Mouse (Mus musculus) forebrain, embryonic 11.5 days (tissue): Measurements from ENCODE around the gene Pcolce. TPM values are rescaled to one million over a fixed set of nuclear protein-coding genes. Genes with fewer than 3 reads are reported as not detected.

Experiments used
- ATAC-seq: fragments of 200-750 bp; cut with Nextera tagmentation; replicated peaks from 2 replicates; pipeline ENCODE4 v1.8.0; 2017; ENCODE audit warnings: moderate TSS enrichment; ENCODE audit not compliant: low FRiP score
- DNase-seq: peaks from one replicate; pipeline ENCODE4 v3.0.0-alpha.2; 2017; ENCODE audit warnings: low spot score
- H3K27ac ChIP-seq: fragments of 300-500 bp; sonication (generic); 2 replicates; pipeline ENCODE4 v1.5.1; 2014; ENCODE audit warnings: low read depth, low read length
- H3K27me3 ChIP-seq: fragments of 300-500 bp; sonication (generic); 2 replicates; pipeline ENCODE4 v1.6.1; 2014; ENCODE audit warnings: mild to moderate bottlenecking, low read length, mixed read lengths; ENCODE audit not compliant: control insufficient read depth, insufficient read depth
- H3K36me3 ChIP-seq: fragments of 300-500 bp; sonication (generic); 2 replicates; pipeline ENCODE4 v1.6.1; 2014; ENCODE audit warnings: mild to moderate bottlenecking, low read length, moderate library complexity, mixed read lengths; ENCODE audit not compliant: control insufficient read depth, insufficient read depth
- H3K4me1 ChIP-seq: fragments of 300-500 bp; sonication (generic); replicated peaks from 2 replicates; pipeline ENCODE4 v1.6.1; 2014; ENCODE audit warnings: low read length, mixed read lengths; ENCODE audit not compliant: control insufficient read depth, insufficient read depth
- H3K4me2 ChIP-seq: fragments of 300-500 bp; sonication (generic); 2 replicates; pipeline ENCODE4 v1.6.1; 2014; ENCODE audit warnings: low read depth, mild to moderate bottlenecking, low read length, moderate library complexity, mixed read lengths; ENCODE audit not compliant: severe bottlenecking
- H3K4me3 ChIP-seq: fragments of 300-500 bp; sonication (generic); 2 replicates; pipeline ENCODE4 v1.5.1; 2014; ENCODE audit warnings: low read depth, low read length
- H3K9ac ChIP-seq: fragments of 300-500 bp; sonication (generic); 2 replicates; pipeline ENCODE4 v1.6.1; 2014; ENCODE audit warnings: low read length
- H3K9me3 ChIP-seq: fragments of 300-500 bp; sonication (generic); 2 replicates; pipeline ENCODE4 v1.6.1; 2016; ENCODE audit warnings: low read length, mixed read lengths; ENCODE audit not compliant: control insufficient read depth
- WGBS: fragments of 180-500 bp; shearing (Covaris S2); extraction: QIAGEN DNeasy Blood & Tissue Kit; methylation state at CpG from one replicate; pipeline ENCODE4 v1.1.7; 2014; 5-methylcytosine and 5-hydroxymethylcytosine counted together
- polyA plus RNA-seq: library from polyadenylated mRNA; unstranded; fragments of >200 nt; fragmentation: Nextera tagmentation; extraction: Ambion mirVana; gene quantifications from 2 replicates; pipeline ENCODE4 v1.2.1, GENCODE M21; 2014

Gene Pcolce
- polyA plus RNA-seq, 1 experiment from 2014 or later: 54.8 TPM

GRCm38 (mm10) chr5:137633397-137634084 lies 20.0 kb upstream of the Pcolce start:
- peaks cover 14% of the 10 kb centered on the region for H3K4me1 ChIP-seq
- 84% methylated on average over 12 of the region's 12 CpGs for WGBS
- peaks cover 3% of the 10 kb centered on the region; the same call in 1 of the 2 replicates for H3K36me3 ChIP-seq
- H3K9ac ChIP-seq: no peak overlapping the region
- DNase-seq (no peak), ATAC-seq (no peak)
- no peaks in the 10 kb centered on the region for H3K27me3 ChIP-seq
- H3K4me2 ChIP-seq: no peak overlapping the region
- no peak overlapping the region for H3K27ac ChIP-seq
- H3K9me3 ChIP-seq: no peaks in the 10 kb centered on the region
- H3K4me3 ChIP-seq: no peak overlapping the region

GRCm38 (mm10) chr5:137631591-137631990 lies 18.0 kb upstream of the Pcolce start:
- Histone ChIP-seq H3K9me3 (no peaks in the 10 kb centered on the region), H3K27me3 (no peaks in the 10 kb centered on the region), H3K4me3 (no peak overlapping the region), H3K4me1 (peaks cover 14% of the 10 kb centered on the region), H3K27ac (no peak overlapping the region), H3K9ac (no peak overlapping the region), H3K4me2 (no peak overlapping the region), H3K36me3 (peaks cover 3% of the 10 kb centered on the region; the same call in 1 of the 2 replicates)
- ATAC-seq: no peak
- DNase-seq: no peak
- 76% methylated on average over 4 of the region's 4 CpGs for WGBS

- H3K4me3 ChIP-seq: no peak overlapping the region
- DNase-seq: no peak
- H3K4me2 ChIP-seq: peak overlapping the region; percentile 86; the same call in 1 of the 2 replicates
- no peak overlapping the region for H3K27ac ChIP-seq
- H3K4me1 ChIP-seq: peaks cover 14% of the 10 kb centered on the region
- H3K27me3 ChIP-seq: no peaks in the 10 kb centered on the region
- no peak for ATAC-seq
- 82% methylated on average over 9 of the region's 9 CpGs for WGBS
- no peak overlapping the region for H3K9ac ChIP-seq
- H3K36me3 ChIP-seq: peaks cover 3% of the 10 kb centered on the region; the same call in 1 of the 2 replicates
- H3K9me3 ChIP-seq: no peaks in the 10 kb centered on the region
Observed at GRCm38 (mm10) chr5:137631171-137631570, 17.6 kb upstream of the Pcolce start.

- Histone ChIP-seq H3K9ac (0 out of 2 replicates have a peak overlapping the region, but pooled peaks have one; percentile 84), H3K4me3 (no peak overlapping the region; the same call in 1 of the 2 replicates), H3K4me1 (peaks cover 14% of the 10 kb centered on the region), H3K27ac (no peak overlapping the region), H3K36me3 (peaks cover 3% of the 10 kb centered on the region; the same call in 1 of the 2 replicates), H3K27me3 (no peaks in the 10 kb centered on the region), H3K9me3 (no peaks in the 10 kb centered on the region), H3K4me2 (peak overlapping the region; percentile 86)
- WGBS: 64% methylated on average over 3 of the region's 3 CpGs
- ATAC-seq (no peak), DNase-seq (no peak)
Observed at GRCm38 (mm10) chr5:137630602-137631001, 17.0 kb upstream of the Pcolce start.

DNA sequence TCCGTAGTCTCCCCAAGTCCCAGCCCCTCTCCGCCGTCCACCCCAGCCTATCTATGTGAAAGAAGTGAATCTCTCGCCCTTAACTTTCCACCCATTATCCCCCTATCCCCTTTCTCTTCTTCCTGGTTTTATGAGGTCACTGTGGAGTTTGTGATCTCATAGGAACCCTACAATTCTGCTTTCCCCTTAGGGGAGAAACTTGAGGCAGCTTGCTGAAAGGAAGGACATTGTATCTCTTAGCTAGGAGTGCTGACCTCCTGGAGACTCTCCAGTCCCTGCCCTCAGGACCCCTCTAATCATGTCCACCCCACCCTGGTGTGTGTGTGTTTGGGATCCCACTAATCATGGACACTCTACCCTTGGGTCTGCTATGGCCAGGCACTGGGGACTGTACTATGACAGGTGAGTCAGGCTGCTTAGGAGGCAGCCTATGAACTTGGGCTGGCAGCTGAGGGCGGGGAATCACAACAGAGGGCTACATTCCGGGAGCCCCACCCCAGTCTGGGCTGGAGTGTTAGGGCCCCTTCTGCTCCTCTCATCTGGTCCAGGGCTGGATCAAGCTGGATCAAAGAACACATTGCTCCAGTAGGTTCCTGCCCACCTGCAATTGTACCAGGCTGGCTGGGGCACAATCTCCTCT lies 16.4 kb upstream of the Pcolce start:
- Histone ChIP-seq H3K9ac (peak overlapping the region; percentile 84), H3K4me2 (peak overlapping the region; percentile 86), H3K36me3 (no peaks in the 10 kb centered on the region), H3K4me3 (peak overlapping the region; percentile 82), H3K27ac (no peak overlapping the region), H3K27me3 (no peaks in the 10 kb centered on the region), H3K9me3 (no peaks in the 10 kb centered on the region), H3K4me1 (peaks cover 14% of the 10 kb centered on the region)
- no peak for DNase-seq
- no peak for ATAC-seq
- WGBS: 29% methylated on average over 6 of the region's 6 CpGs

DNA sequence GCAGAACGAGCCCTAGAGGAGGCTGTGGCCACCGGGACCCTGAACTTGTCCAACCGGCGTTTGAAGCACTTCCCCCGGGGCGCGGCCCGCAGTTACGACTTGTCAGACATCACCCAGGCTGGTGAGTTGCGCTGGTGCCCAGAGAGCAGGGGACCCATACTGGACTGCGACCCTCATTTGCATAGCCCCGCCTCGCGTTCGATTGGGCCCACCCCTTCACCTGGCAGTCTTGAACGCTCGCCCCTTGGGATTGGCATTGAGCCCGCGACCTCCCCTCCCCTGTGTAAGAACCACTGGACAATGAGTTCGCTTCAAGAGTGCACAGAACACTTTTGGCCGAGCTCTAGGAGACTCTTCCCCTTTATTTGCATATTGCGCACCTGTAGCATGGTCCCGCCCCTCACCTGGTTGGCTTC lies 15.7 kb upstream of the Pcolce start:
- ATAC-seq: peak; percentile 53
- Histone ChIP-seq H3K9ac (peak overlapping the region; percentile 84), H3K4me1 (peaks cover 14% of the 10 kb centered on the region), H3K4me3 (peak overlapping the region; percentile 82), H3K27me3 (no peaks in the 10 kb centered on the region), H3K36me3 (no peaks in the 10 kb centered on the region), H3K27ac (peak overlapping the region; percentile 87), H3K4me2 (peak overlapping the region; percentile 86), H3K9me3 (no peaks in the 10 kb centered on the region)
- under 1% methylated on average over 22 of the region's 23 CpGs for WGBS
- DNase-seq: no peak

GRCm38 (mm10) chr5:137628498-137629305 lies 15.1 kb upstream of the Pcolce start, which contains the start of the genes Fbxo24, Lrch4 and Gm20605:
Gene Fbxo24 (minus strand): TSS chr5:137629002.
Gene Lrch4 (plus strand): TSS chr5:137629121.
Gene Gm20605 (plus strand): TSS chr5:137629175.
- peak within 1 kb of the TSS; percentile 82 for H3K4me3 ChIP-seq
- peak within 1 kb of the TSS; percentile 84 for H3K9ac ChIP-seq
- peak within 1 kb of the TSS; percentile 87 for H3K27ac ChIP-seq
- H3K36me3 ChIP-seq: no peaks in the 10 kb centered on the region
- no peaks in the 10 kb centered on the region for H3K9me3 ChIP-seq
- no peaks in the 10 kb centered on the region for H3K27me3 ChIP-seq
- ATAC-seq (peak; percentile 98), DNase-seq (peak; percentile 99)
- H3K4me1 ChIP-seq: peaks cover 14% of the 10 kb centered on the region
- H3K4me2 ChIP-seq: peak within 1 kb of the TSS; percentile 86
- under 1% methylated on average over 45 of the region's 46 CpGs for WGBS

DNA sequence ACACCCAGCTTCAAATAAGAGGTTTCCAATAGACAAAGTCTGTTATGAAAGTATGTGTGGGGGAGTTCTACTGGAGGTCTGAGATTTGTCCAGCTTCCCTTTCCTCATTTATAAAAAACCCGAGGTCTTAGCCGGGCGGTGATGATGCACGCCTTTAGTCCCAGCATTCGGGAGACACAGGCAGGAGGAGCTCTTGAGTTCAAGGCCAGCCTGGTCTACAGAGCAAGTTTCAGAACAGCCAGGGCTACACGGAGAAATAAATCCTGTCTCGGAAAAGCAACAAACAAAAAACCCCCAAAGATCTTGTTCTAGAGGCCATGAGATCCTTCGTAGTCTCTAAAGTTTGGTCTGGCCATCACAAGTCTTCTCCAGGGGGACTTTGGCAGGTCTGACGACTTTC lies 14.4 kb upstream of the Pcolce start:
- peaks cover 14% of the 10 kb centered on the region for H3K4me1 ChIP-seq
- H3K9ac ChIP-seq: peak overlapping the region; percentile 72
- no peak for ATAC-seq
- no peak for DNase-seq
- WGBS: 3% methylated on average over 9 of the region's 9 CpGs
- H3K9me3 ChIP-seq: no peaks in the 10 kb centered on the region
- peak overlapping the region; percentile 68 for H3K27ac ChIP-seq
- peak overlapping the region; percentile 78 for H3K4me2 ChIP-seq
- H3K36me3 ChIP-seq: no peaks in the 10 kb centered on the region
- H3K27me3 ChIP-seq: no peaks in the 10 kb centered on the region
- peak overlapping the region; percentile 82 for H3K4me3 ChIP-seq
